In the genomic region with DNA sequence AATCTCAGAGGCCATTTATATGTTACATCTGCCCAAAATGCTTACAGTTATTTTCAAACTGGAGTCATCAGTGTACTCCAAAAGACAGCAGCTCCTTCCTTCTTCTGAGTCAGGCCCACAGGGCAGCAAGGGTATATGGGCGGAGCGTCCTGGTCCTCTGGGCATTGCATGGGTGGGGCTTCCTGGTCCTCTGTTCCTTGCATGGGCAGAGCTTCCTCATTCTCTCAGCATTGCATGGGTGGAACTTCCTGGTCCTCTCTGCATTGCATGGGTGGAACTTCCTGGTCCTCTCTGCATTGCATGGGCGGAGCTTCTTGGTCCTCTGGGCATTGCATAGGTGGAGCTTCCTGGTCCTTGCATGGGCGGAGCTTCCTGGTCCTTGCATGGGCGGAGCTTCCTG, we compare ENCODE assay signal across 12 mouse cellular contexts.
DNase-seq lines count a peak whose midpoint lies in the region; ATAC-seq and TF ChIP-seq lines count a peak whose summit lies in the region.
"Had no signal": no experiment of that assay in that cellular context is flagged by ENCODE, and none has a peak within 500 bp of the region (broad histone marks: within the 10 kb centered on the region; RNA-seq: fewer than 3 reads in every experiment).

No protein-coding gene starts in this region.

- no peak overlapping the region for H3K4me3 ChIP-seq in kidney, embryonic 15.5 days (replicated peaks)
- peak overlapping the region; percentile 43; the same call in 1 of the 2 replicates for H3K4me3 ChIP-seq in E14TG2a.4 (replicated peaks; ENCODE audit: low read length)
- H3K4me3 ChIP-seq in midbrain, embryonic 16.5 days (ENCODE audit: low read depth, low read length), result no peak overlapping the region
- H3K4me3 ChIP-seq: limb, embryonic 15.5 days; midbrain, embryonic 13.5 days had no signal

- H3K27me3 ChIP-seq in kidney, embryonic 15.5 days, result no peaks in the 10 kb centered on the region
- H3K27me3 ChIP-seq in E14TG2a.4 (ENCODE audit: insufficient read depth, low read length), result no peaks in the 10 kb centered on the region
- no peaks in the 10 kb centered on the region for H3K27me3 ChIP-seq in midbrain, embryonic 16.5 days (ENCODE audit: control insufficient read depth, insufficient read depth, low read depth, low read length)
- H3K27me3 ChIP-seq: limb, embryonic 15.5 days; midbrain, embryonic 13.5 days had no signal

- H3K36me3 ChIP-seq in kidney, embryonic 15.5 days, result no peaks in the 10 kb centered on the region
- H3K36me3 ChIP-seq in E14TG2a.4 (ENCODE audit: insufficient read depth, low read length), result no peaks in the 10 kb centered on the region
- no peaks in the 10 kb centered on the region for H3K36me3 ChIP-seq in midbrain, embryonic 16.5 days (ENCODE audit: control insufficient read depth, insufficient read depth, low read length)
- H3K36me3 ChIP-seq: limb, embryonic 15.5 days; midbrain, embryonic 13.5 days had no signal

- WGBS in kidney, embryonic 15.5 days, result 87% methylated on average over 5 of the region's 5 CpGs
- 87% methylated on average over 5 of the region's 5 CpGs for WGBS in midbrain, embryonic 16.5 days

- no peak for TF ChIP-seq CTCF in E14TG2a.4 (conservative IDR thresholded peaks at IDR 0.05; ENCODE audit: low read length)

- H3K9me3 ChIP-seq in kidney, embryonic 15.5 days (replicated peaks), result no peaks in the 10 kb centered on the region
- no peaks in the 10 kb centered on the region for H3K9me3 ChIP-seq in E14TG2a.4 (ENCODE audit: low read length)
- H3K9me3 ChIP-seq in midbrain, embryonic 16.5 days (replicated peaks; ENCODE audit: control insufficient read depth, low read length, poor library complexity, severe bottlenecking), result 0 out of 2 replicates have a peak, but pooled peaks cover under 1% of the 10 kb centered on the region
- H3K9me3 ChIP-seq: limb, embryonic 15.5 days; midbrain, embryonic 13.5 days had no signal

- no peak overlapping the region for H3K27ac ChIP-seq in kidney, embryonic 15.5 days
- no peak overlapping the region for H3K27ac ChIP-seq in midbrain, embryonic 16.5 days (ENCODE audit: low read length)
- H3K27ac ChIP-seq: limb, embryonic 15.5 days; midbrain, embryonic 13.5 days had no signal

- DNase-seq in kidney, postnatal 36 days, result no peak
- peak; percentile 35 to 69 for DNase-seq in lung, postnatal 4 days
- no peak for DNase-seq in retina, embryonic 14.5 days (ENCODE audit: low spot score)
- DNase-seq: adrenal gland, adult 8-10 months; heart, postnatal 14 days had no signal

- ATAC-seq in kidney, embryonic 15.5 days (replicated peaks; ENCODE audit: low FRiP score), result peak; percentile 43; the same call in 1 of the 2 replicates
- peak; percentile 91 for ATAC-seq in common myeloid progenitor, adult 5-6 weeks (replicated peaks; ENCODE audit: low read depth, poor library complexity, severe bottlenecking)
- no peak for ATAC-seq in midbrain, embryonic 16.5 days
- ATAC-seq in CD4-positive, CD25-positive, alpha-beta regulatory T cell, adult 4 months, result no peak
- ATAC-seq: midbrain, embryonic 13.5 days had no signal

- H3K4me1 ChIP-seq in kidney, embryonic 15.5 days, result 0 out of 2 replicates have a peak, but pooled peaks cover 4% of the 10 kb centered on the region
- peaks cover 38% of the 10 kb centered on the region for H3K4me1 ChIP-seq in E14TG2a.4 (replicated peaks; ENCODE audit: low read depth, low read length)
- no peaks in the 10 kb centered on the region for H3K4me1 ChIP-seq in midbrain, embryonic 16.5 days (ENCODE audit: control insufficient read depth, insufficient read depth, low read length)
- H3K4me1 ChIP-seq: limb, embryonic 15.5 days had no signal

- H3K9ac ChIP-seq in kidney, embryonic 15.5 days, result no peak overlapping the region
- H3K9ac ChIP-seq in midbrain, embryonic 16.5 days (ENCODE audit: low read depth, low read length), result no peak overlapping the region
- H3K9ac ChIP-seq: limb, embryonic 15.5 days; midbrain, embryonic 13.5 days had no signal

- H3K4me2 ChIP-seq in kidney, embryonic 15.5 days, result no peak overlapping the region
- H3K4me2 ChIP-seq in midbrain, embryonic 16.5 days (ENCODE audit: low read length), result no peak overlapping the region
- H3K4me2 ChIP-seq: limb, embryonic 15.5 days; midbrain, embryonic 13.5 days had no signal

Comparison
In these comparisons a context has a peak if more than half of its experiments do, and no peak if none do; other contexts are left out.
1. ATAC-seq: peak in kidney, embryonic 15.5 days (single experiment) and common myeloid progenitor, adult 5-6 weeks (single experiment); none in midbrain, embryonic 16.5 days (single experiment) and CD4-positive, CD25-positive, alpha-beta regulatory T cell, adult 4 months (single experiment).
2. DNase-seq: peak in lung, postnatal 4 days (2 of 2); none in kidney, postnatal 36 days (0 of 2) and retina, embryonic 14.5 days (single experiment).